Mouse (Mus musculus) embryonic fibroblast, embryonic 13.5 days (primary cell): Measurements from ENCODE around the gene Ngfr.

Source experiments
- CTCF ChIP-seq: IDR thresholded peaks from 2 replicates; pipeline ENCODE4 v1.5.1; 2011; ENCODE audit warnings: mild to moderate bottlenecking, control low read depth, low read length, moderate library complexity, borderline replicate concordance; ENCODE audit not compliant: insufficient read depth
- POLR2A ChIP-seq: IDR thresholded peaks from 2 replicates; pipeline ENCODE4 v1.6.1; 2011; ENCODE audit warnings: low read depth, mild to moderate bottlenecking, control low read depth, low read length, moderate library complexity

DNA sequence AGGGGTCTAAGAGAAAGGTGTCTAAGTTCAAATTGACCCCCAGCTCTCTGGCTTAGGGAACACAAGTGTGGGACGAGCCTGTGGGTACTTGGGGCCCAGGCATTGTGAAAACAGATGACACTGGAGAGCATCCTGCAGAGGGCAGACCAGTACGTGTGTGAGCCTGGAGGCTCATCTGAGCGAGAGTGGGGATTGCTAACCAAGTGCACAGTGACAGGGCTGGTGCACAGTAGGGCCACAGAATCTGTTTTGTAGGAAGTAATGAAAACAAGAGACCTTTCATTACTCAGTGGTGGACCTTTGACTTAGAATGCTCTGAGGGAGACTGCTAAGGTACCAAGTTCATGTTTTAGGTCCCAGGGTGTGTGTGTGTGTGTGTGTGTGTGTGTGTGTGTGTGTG lies 67.5 kb downstream of the Ngfr start:
- TF ChIP-seq CTCF = no peak
- no peak for TF ChIP-seq POLR2A
